Mouse (Mus musculus): ENCODE results near the gene Hmgn2. TPM values are rescaled to one million over a fixed set of nuclear protein-coding genes. Genes with fewer than 3 reads are reported as not detected.

Hmgn2 gene
- 1,322 and 1,413 TPM in 2 replicates for polyA plus RNA-seq (2015; fragmentation: Nextera tagmentation; extraction: Ambion mirVana)

GRCm38 (mm10) chr4:133968150-133968921, at the start of gene Hmgn2:
TSS of gene Hmgn2 (minus strand) at chr4:133968650.
- peak; percentile 60 for ATAC-seq (replicated peaks; ENCODE audit: insufficient number of reproducible peaks, insufficient read depth, low FRiP score, low read depth)
- Histone ChIP-seq H3K4me3 (peak within 1 kb of the TSS; percentile 79), H3K27me3 (no peaks in the 10 kb centered on the region), H3K4me2 (peak within 1 kb of the TSS; percentile 88), H3K4me1 (replicated peaks) (peaks cover 29% of the 10 kb centered on the region), H3K27ac (peak within 1 kb of the TSS; percentile 99), H3K9me3 (replicated peaks) (no peaks in the 10 kb centered on the region), H3K9ac (peak within 1 kb of the TSS; percentile 95), H3K36me3 (peaks cover 31% of the 10 kb centered on the region)
- WGBS, result under 1% methylated on average over 42 of the region's 42 CpGs

GRCm38 (mm10) chr4:134017201-134017865, 48.9 kb upstream of the Hmgn2 start:
- H3K27me3 ChIP-seq, result peaks cover 50% of the 10 kb centered on the region
- no peak for ATAC-seq (replicated peaks; ENCODE audit: insufficient number of reproducible peaks, insufficient read depth, low FRiP score, low read depth)
- 3% methylated on average over 21 of the region's 21 CpGs for WGBS

GRCm38 (mm10) chr4:134016767-134017166, 48.3 kb upstream of the Hmgn2 start:
- WGBS, result 4% methylated on average over 8 of the region's 8 CpGs
- Histone ChIP-seq H3K4me2 (no peak overlapping the region), H3K9me3 (replicated peaks) (no peaks in the 10 kb centered on the region), H3K27me3 (peaks cover 50% of the 10 kb centered on the region), H3K4me3 (no peak overlapping the region), H3K4me1 (replicated peaks) (peaks cover 26% of the 10 kb centered on the region), H3K36me3 (no peaks in the 10 kb centered on the region), H3K27ac (no peak overlapping the region), H3K9ac (no peak overlapping the region)
- ATAC-seq (replicated peaks; ENCODE audit: insufficient number of reproducible peaks, insufficient read depth, low FRiP score, low read depth), result no peak

More at GRCm38 (mm10) chr4:134017201-134017865, 48.9 kb upstream of the Hmgn2 start:
- Histone ChIP-seq H3K4me1 (replicated peaks) (peaks cover 24% of the 10 kb centered on the region), H3K36me3 (no peaks in the 10 kb centered on the region), H3K9ac (no peak overlapping the region), H3K27ac (no peak overlapping the region), H3K9me3 (replicated peaks) (no peaks in the 10 kb centered on the region), H3K4me2 (peak overlapping the region; percentile 47), H3K4me3 (peak overlapping the region; percentile 21; the same call in 1 of the 2 replicates)

DNA sequence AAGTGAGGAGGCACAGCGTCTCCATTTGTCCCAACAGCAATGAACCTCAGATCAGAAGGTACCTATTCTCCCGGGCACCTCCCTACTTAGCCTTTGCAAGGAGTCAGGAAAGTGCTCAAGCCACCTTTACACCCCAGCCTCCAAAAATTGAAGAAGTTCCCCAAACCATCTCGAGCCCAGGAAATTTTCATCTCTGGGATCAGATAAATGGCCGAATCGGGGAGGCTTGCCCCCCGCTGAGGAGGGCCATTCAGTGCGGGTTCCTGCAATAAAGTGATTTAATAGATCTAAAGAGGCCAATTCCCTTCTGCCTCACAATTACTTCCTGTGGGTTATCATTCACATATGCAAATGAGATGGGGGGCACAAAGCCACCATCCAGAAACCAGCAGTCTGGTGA, 47.8 kb upstream of the Hmgn2 start:
- H3K27me3 ChIP-seq, result peaks cover 50% of the 10 kb centered on the region
- no peaks in the 10 kb centered on the region for H3K36me3 ChIP-seq

DNA sequence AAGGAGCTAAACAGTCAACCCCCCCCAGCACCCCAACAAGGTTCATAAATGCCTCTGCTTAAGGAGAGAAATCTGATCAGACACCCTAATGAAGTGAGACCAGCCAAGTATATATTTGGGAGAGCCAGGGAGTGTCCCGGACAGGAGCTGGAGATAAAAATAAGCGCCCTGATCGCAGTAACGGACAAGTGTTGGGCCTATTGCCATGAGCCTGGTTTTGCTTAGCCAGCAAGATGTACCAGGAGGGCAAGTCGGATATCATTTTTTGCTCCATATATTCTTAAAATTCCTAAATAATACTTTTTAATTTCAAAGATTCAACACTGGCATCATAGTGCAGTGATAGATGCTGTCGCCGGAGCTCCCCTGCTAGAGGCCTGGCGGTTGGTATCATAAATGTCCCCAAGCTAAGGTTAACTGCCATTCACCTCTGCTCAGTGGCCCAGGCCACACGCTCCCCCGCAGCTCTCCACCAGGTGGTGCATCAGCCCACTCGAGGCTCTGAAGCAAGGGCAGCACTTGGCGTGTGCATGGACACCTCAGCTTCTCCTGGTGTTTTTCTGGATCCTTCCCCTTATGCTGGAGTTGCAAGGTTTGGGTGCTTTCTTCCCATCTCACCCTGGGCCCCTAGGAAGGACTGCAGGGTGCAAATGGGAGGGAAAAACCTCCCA, 44.5 kb upstream of the Hmgn2 start:
- Histone ChIP-seq H3K4me1 (replicated peaks) (peaks cover 27% of the 10 kb centered on the region), H3K9me3 (replicated peaks) (no peaks in the 10 kb centered on the region), H3K4me3 (no peak overlapping the region), H3K27me3 (peaks cover 25% of the 10 kb centered on the region), H3K9ac (no peak overlapping the region), H3K4me2 (no peak overlapping the region), H3K36me3 (no peaks in the 10 kb centered on the region), H3K27ac (no peak overlapping the region)
- no peak for ATAC-seq (replicated peaks; ENCODE audit: insufficient number of reproducible peaks, insufficient read depth, low FRiP score, low read depth)
- WGBS, result 30% methylated on average over 12 of the region's 12 CpGs

More for the DNA sequence above, 47.8 kb upstream of the Hmgn2 start:
- WGBS, result 18% methylated on average over 7 of the region's 7 CpGs
- Histone ChIP-seq H3K9ac (no peak overlapping the region), H3K4me2 (no peak overlapping the region), H3K27ac (no peak overlapping the region), H3K4me1 (replicated peaks) (peaks cover 32% of the 10 kb centered on the region), H3K9me3 (replicated peaks) (no peaks in the 10 kb centered on the region), H3K4me3 (no peak overlapping the region)
- ATAC-seq (replicated peaks; ENCODE audit: insufficient number of reproducible peaks, insufficient read depth, low FRiP score, low read depth), result no peak

GRCm38 (mm10) chr4:134011450-134012414, 43.3 kb upstream of the Hmgn2 start:
- Histone ChIP-seq H3K9me3 (replicated peaks) (no peaks in the 10 kb centered on the region), H3K9ac (no peak overlapping the region), H3K36me3 (no peaks in the 10 kb centered on the region), H3K27ac (no peak overlapping the region), H3K4me3 (no peak overlapping the region), H3K4me1 (replicated peaks) (peaks cover 19% of the 10 kb centered on the region), H3K4me2 (no peak overlapping the region), H3K27me3 (peaks cover 13% of the 10 kb centered on the region)
- 11% methylated on average over 16 of the region's 16 CpGs for WGBS
- ATAC-seq (replicated peaks; ENCODE audit: insufficient number of reproducible peaks, insufficient read depth, low FRiP score, low read depth), result no peak; the same call in 1 of the 2 replicates

- WGBS, result 71% methylated on average over 6 of the region's 6 CpGs
- no peaks in the 10 kb centered on the region for H3K27me3 ChIP-seq
- no peak for ATAC-seq (replicated peaks; ENCODE audit: insufficient number of reproducible peaks, insufficient read depth, low FRiP score, low read depth)
- H3K9ac ChIP-seq, result no peak overlapping the region
- H3K4me1 ChIP-seq (replicated peaks), result peaks cover 22% of the 10 kb centered on the region
- H3K4me2 ChIP-seq, result no peak overlapping the region
- H3K36me3 ChIP-seq, result no peaks in the 10 kb centered on the region
- no peak overlapping the region for H3K4me3 ChIP-seq
- no peak overlapping the region for H3K27ac ChIP-seq
- no peaks in the 10 kb centered on the region for H3K9me3 ChIP-seq (replicated peaks)
Measured at GRCm38 (mm10) chr4:134009709-134010108, 41.3 kb upstream of the Hmgn2 start.

GRCm38 (mm10) chr4:134006845-134007244, 38.4 kb upstream of the Hmgn2 start:
- no peak for ATAC-seq (replicated peaks; ENCODE audit: insufficient number of reproducible peaks, insufficient read depth, low FRiP score, low read depth)
- H3K27me3 ChIP-seq, result no peaks in the 10 kb centered on the region
- no peak overlapping the region for H3K4me2 ChIP-seq
- H3K4me3 ChIP-seq, result no peak overlapping the region
- H3K36me3 ChIP-seq, result no peaks in the 10 kb centered on the region
- 86% methylated on average over 3 of the region's 3 CpGs for WGBS
- H3K4me1 ChIP-seq (replicated peaks), result peaks cover 12% of the 10 kb centered on the region
- no peak overlapping the region for H3K27ac ChIP-seq
- no peak overlapping the region for H3K9ac ChIP-seq
- no peaks in the 10 kb centered on the region for H3K9me3 ChIP-seq (replicated peaks)

- H3K4me3 ChIP-seq, result no peak overlapping the region
- no peak overlapping the region for H3K27ac ChIP-seq
- peaks cover 6% of the 10 kb centered on the region for H3K4me1 ChIP-seq (replicated peaks)
- no peaks in the 10 kb centered on the region for H3K27me3 ChIP-seq
- no peak for ATAC-seq (replicated peaks; ENCODE audit: insufficient number of reproducible peaks, insufficient read depth, low FRiP score, low read depth)
- 58% methylated on average over 12 of the region's 12 CpGs for WGBS
- H3K36me3 ChIP-seq, result no peaks in the 10 kb centered on the region
- no peak overlapping the region for H3K4me2 ChIP-seq
- no peaks in the 10 kb centered on the region for H3K9me3 ChIP-seq (replicated peaks)
- H3K9ac ChIP-seq, result no peak overlapping the region
Measured at GRCm38 (mm10) chr4:134005581-134006358, 37.3 kb upstream of the Hmgn2 start.

DNA sequence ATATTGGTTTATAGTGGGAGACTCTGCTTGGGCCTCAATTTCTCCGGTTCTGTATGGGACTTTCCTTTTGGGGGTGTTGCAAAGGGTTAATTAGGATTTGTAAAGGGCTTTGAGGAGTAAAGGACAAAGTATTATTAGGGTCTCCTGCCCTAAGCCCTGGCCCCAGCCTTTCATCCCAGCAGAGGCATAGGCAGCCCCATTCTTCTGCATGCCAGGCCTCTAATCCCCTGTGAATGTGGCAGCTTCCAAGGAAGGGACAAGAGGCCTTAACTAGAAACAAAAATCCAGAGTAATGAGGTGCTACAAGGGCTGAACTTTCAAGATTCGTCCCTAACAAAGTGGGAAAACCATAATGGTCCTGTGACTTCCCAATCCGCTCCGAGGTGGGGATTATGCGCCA, 34.5 kb upstream of the Hmgn2 start:
- no peak for ATAC-seq (replicated peaks; ENCODE audit: insufficient number of reproducible peaks, insufficient read depth, low FRiP score, low read depth)
- Histone ChIP-seq H3K4me2 (no peak overlapping the region), H3K9me3 (replicated peaks) (no peaks in the 10 kb centered on the region), H3K36me3 (no peaks in the 10 kb centered on the region), H3K27me3 (no peaks in the 10 kb centered on the region), H3K27ac (no peak overlapping the region), H3K9ac (no peak overlapping the region), H3K4me1 (replicated peaks) (peaks cover 14% of the 10 kb centered on the region), H3K4me3 (no peak overlapping the region)
- WGBS, result 71% methylated on average over 5 of the region's 5 CpGs

All from heart, embryonic 15.5 days (tissue).